Mouse (Mus musculus) hindbrain, postnatal 0 days (tissue): Measurements from ENCODE around the gene Rab30. TPM values are rescaled to one million over a fixed set of nuclear protein-coding genes. Genes with fewer than 3 reads are reported as not detected.

Source experiments
- ATAC-seq: fragments of 200-750 bp; cut with Nextera tagmentation; 2 replicates; pipeline ENCODE4 v1.8.0; 2017; ENCODE audit warnings: mild to moderate bottlenecking, moderate TSS enrichment, moderate library complexity
- DNase-seq: peaks from one replicate; pipeline ENCODE4 v3.0.0-alpha.2; 2015; ENCODE audit warnings: low spot score
- H3K27ac ChIP-seq: fragments of 300-500 bp; sonication (generic); 2 replicates; pipeline ENCODE4 v1.5.1; 2014; ENCODE audit warnings: mild to moderate bottlenecking
- H3K27me3 ChIP-seq: fragments of 300-500 bp; sonication (generic); 2 replicates; pipeline ENCODE4 v1.6.1; 2014; ENCODE audit warnings: low read length, mixed read lengths; ENCODE audit not compliant: insufficient read depth
- H3K36me3 ChIP-seq: fragments of 300-500 bp; sonication (generic); 2 replicates; pipeline ENCODE4 v1.6.1; 2014; ENCODE audit warnings: low read length, mixed read lengths; ENCODE audit not compliant: insufficient read depth
- H3K4me1 ChIP-seq: fragments of 300-500 bp; sonication (generic); 2 replicates; pipeline ENCODE4 v1.6.1; 2014; ENCODE audit warnings: antibody characterized with exemption, low read length, mixed read lengths; ENCODE audit not compliant: insufficient read depth
- H3K4me2 ChIP-seq: fragments of 300-500 bp; sonication (generic); 2 replicates; pipeline ENCODE4 v1.6.1; 2014; ENCODE audit warnings: low read depth, mild to moderate bottlenecking, low read length, moderate library complexity, mixed read lengths
- H3K4me3 ChIP-seq: fragments of 300-500 bp; sonication (generic); 2 replicates; pipeline ENCODE4 v1.5.1; 2014; ENCODE audit warnings: low read length
- H3K9ac ChIP-seq: fragments of 300-500 bp; sonication (generic); replicated peaks from 2 replicates; pipeline ENCODE4 v1.6.1; 2014; ENCODE audit warnings: mild to moderate bottlenecking, low read length, moderate library complexity, mixed read lengths
- H3K9me3 ChIP-seq: fragments of 300-500 bp; sonication (generic); 2 replicates; pipeline ENCODE4 v1.6.1; 2016; ENCODE audit warnings: low read length, mixed read lengths
- CTCF ChIP-seq: IDR thresholded peaks from 2 replicates; pipeline ENCODE4 v1.5.1; 2016; ENCODE audit warnings: antibody characterized with exemption, control low read depth, low read depth
- WGBS: fragments of 180-500 bp; shearing (Covaris S2); extraction: QIAGEN DNeasy Blood & Tissue Kit; methylation state at CpG from one replicate; pipeline ENCODE4 v1.1.7; 2014; 5-methylcytosine and 5-hydroxymethylcytosine counted together
- polyA plus RNA-seq: library from polyadenylated mRNA; unstranded; fragments of >200 nt; fragmentation: Nextera tagmentation; extraction: Ambion mirVana; gene quantifications from 2 replicates; pipeline ENCODE4 v1.2.1, GENCODE M21; 2015
- total RNA-seq: library from RNA; depleted of rRNA; stranded (reverse); fragments of >200 nt; gene quantifications from 2 replicates; pipeline ENCODE4 v1.2.3, GENCODE M21; 2014

Rab30 gene
- total and polyA plus RNA-seq, 2 experiments from 2014 or later = 21.8 to 33.2 TPM

GRCm38 (mm10) chr7:92866526-92866925 lies 125.1 kb downstream of the Rab30 start:
- peak; percentile 80 for TF ChIP-seq CTCF
- ATAC-seq (no peak), DNase-seq (peak; percentile 83)
- Histone ChIP-seq H3K27ac (no peak overlapping the region), H3K4me3 (no peak overlapping the region), H3K27me3 (no peaks in the 10 kb centered on the region), H3K9me3 (no peaks in the 10 kb centered on the region), H3K9ac (no peak overlapping the region), H3K4me2 (no peak overlapping the region), H3K4me1 (no peaks in the 10 kb centered on the region), H3K36me3 (no peaks in the 10 kb centered on the region)
- 15% methylated on average over 2 of the region's 2 CpGs for WGBS

GRCm38 (mm10) chr7:92870161-92870560 lies 128.8 kb downstream of the Rab30 start:
- no peaks in the 10 kb centered on the region; the same call in 1 of the 2 replicates for H3K4me1 ChIP-seq
- no peaks in the 10 kb centered on the region for H3K36me3 ChIP-seq
- no peak overlapping the region for H3K27ac ChIP-seq
- no peak overlapping the region for H3K4me3 ChIP-seq
- WGBS = 69% methylated on average over 3 of the region's 3 CpGs
- H3K9me3 ChIP-seq = no peaks in the 10 kb centered on the region
- H3K27me3 ChIP-seq = no peaks in the 10 kb centered on the region
- peak; percentile 57 for TF ChIP-seq CTCF
- no peak for ATAC-seq
- H3K9ac ChIP-seq = no peak overlapping the region
- peak; percentile 68 for DNase-seq
- no peak overlapping the region for H3K4me2 ChIP-seq

GRCm38 (mm10) chr7:92871596-92871995 lies 130.2 kb downstream of the Rab30 start:
- Histone ChIP-seq H3K4me2 (no peak overlapping the region), H3K4me1 (no peaks in the 10 kb centered on the region; the same call in 1 of the 2 replicates), H3K4me3 (no peak overlapping the region), H3K27ac (no peak overlapping the region), H3K9ac (no peak overlapping the region), H3K27me3 (no peaks in the 10 kb centered on the region), H3K36me3 (no peaks in the 10 kb centered on the region), H3K9me3 (no peaks in the 10 kb centered on the region)
- TF ChIP-seq CTCF = no peak
- ATAC-seq (no peak), DNase-seq (no peak)
- WGBS = 93% methylated on average over 4 of the region's 4 CpGs

- peak; percentile 97 for DNase-seq
- Histone ChIP-seq H3K9ac (peak within 1 kb of the TSS; percentile 71), H3K36me3 (no peaks in the 10 kb centered on the region), H3K27me3 (no peaks in the 10 kb centered on the region), H3K4me3 (peak within 1 kb of the TSS; percentile 53), H3K27ac (peak within 1 kb of the TSS; percentile 98), H3K4me1 (no peaks in the 10 kb centered on the region; the same call in 1 of the 2 replicates), H3K4me2 (peak within 1 kb of the TSS; percentile 64), H3K9me3 (no peaks in the 10 kb centered on the region)
- peak; percentile 99 for TF ChIP-seq CTCF
- under 1% methylated on average over 53 of the region's 53 CpGs for WGBS
- ATAC-seq = peak; percentile 93
Measured at GRCm38 (mm10) chr7:92874116-92874675, 132.8 kb downstream of the Rab30 start, which contains the start of the genes Ddias and Prcp. Ddias (minus strand) TSS chr7:92874247. Prcp (plus strand) TSS chr7:92874470.

GRCm38 (mm10) chr7:92874761-92875408 lies 133.5 kb downstream of the Rab30 start:
- H3K4me2 ChIP-seq = peak overlapping the region; percentile 64
- no peaks in the 10 kb centered on the region for H3K9me3 ChIP-seq
- WGBS = under 1% methylated on average over 29 of the region's 29 CpGs
- no peak for TF ChIP-seq CTCF
- no peaks in the 10 kb centered on the region for H3K36me3 ChIP-seq
- peak overlapping the region; percentile 98 for H3K27ac ChIP-seq
- H3K4me1 ChIP-seq = no peaks in the 10 kb centered on the region; the same call in 1 of the 2 replicates
- peak overlapping the region; percentile 53 for H3K4me3 ChIP-seq
- DNase-seq (peak; percentile 93), ATAC-seq (peak; percentile 90)
- no peaks in the 10 kb centered on the region for H3K27me3 ChIP-seq
- peak overlapping the region; percentile 71 for H3K9ac ChIP-seq

- no peak overlapping the region for H3K9ac ChIP-seq
- ATAC-seq = no peak
- peak overlapping the region; percentile 64 for H3K4me2 ChIP-seq
- no peak overlapping the region for H3K4me3 ChIP-seq
- 28% methylated on average over 3 of the region's 3 CpGs for WGBS
- no peaks in the 10 kb centered on the region; the same call in 1 of the 2 replicates for H3K4me1 ChIP-seq
- H3K27ac ChIP-seq = no peak overlapping the region; the same call in 1 of the 2 replicates
- H3K9me3 ChIP-seq = no peaks in the 10 kb centered on the region
- TF ChIP-seq CTCF = no peak
- peak; percentile 65 for DNase-seq
- no peaks in the 10 kb centered on the region for H3K27me3 ChIP-seq
- no peaks in the 10 kb centered on the region for H3K36me3 ChIP-seq
Measured at GRCm38 (mm10) chr7:92876066-92876465, 134.7 kb downstream of the Rab30 start.
